Comparison of ENCODE assay signal across 24 mouse cellular contexts in the genomic region with DNA sequence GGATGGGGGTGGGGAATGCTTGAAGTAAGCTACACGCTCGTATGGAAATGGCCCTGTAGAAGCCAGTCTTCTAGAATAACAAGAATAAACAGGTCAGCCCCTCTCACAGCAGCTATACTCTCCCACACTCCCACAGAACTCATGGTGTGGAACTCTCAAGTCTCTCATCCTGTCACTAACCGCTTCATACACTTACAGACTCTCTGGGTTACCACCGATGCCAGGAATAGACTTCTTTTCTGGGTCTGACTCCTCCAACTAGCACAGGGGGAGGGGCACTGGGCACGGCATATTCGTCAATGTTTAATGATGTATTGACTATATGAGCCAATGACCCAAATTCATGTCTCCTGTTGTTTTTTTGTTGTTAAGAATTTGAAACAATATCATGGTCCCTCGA. TPM values are rescaled to one million over a fixed set of nuclear protein-coding genes. Genes with fewer than 3 reads are reported as not detected.
DNase-seq lines count a peak whose midpoint lies in the region; ATAC-seq and TF ChIP-seq lines count a peak whose summit lies in the region.
"Had no signal": no experiment of that assay in that cellular context is flagged by ENCODE, and none has a peak within 500 bp of the region (broad histone marks: within the 10 kb centered on the region; RNA-seq: fewer than 3 reads in every experiment).

No protein-coding gene starts in this region.

- no peak for DNase-seq in frontal cortex, adult 2 months (ENCODE audit: extremely low spot score in 1 of 2, low spot score in 1 of 2)
- no peak for DNase-seq in liver, postnatal 0 days
- no peak for DNase-seq in liver, embryonic 11.5 days (ENCODE audit: low spot score)
- peak; percentile 62 for DNase-seq in CD4-positive helper T cell, adult 2 months (ENCODE audit: low read depth, low spot score)
- peak; percentile 45 for DNase-seq in thymus, postnatal 14 days
- no peak for DNase-seq in hindbrain, embryonic 14.5 days (ENCODE audit: low spot score)
- DNase-seq: adrenal gland, postnatal 25 days; cerebellum, postnatal 36 days; embryo, embryonic 11 days; gastrocnemius, postnatal 14 days; heart, adult 11 months; liver, embryonic 13.5 days; lung, embryonic 14.5 days; right cerebral cortex, postnatal 25 days; spleen, adult 18-20 months had no signal

- peaks cover 19% of the 10 kb centered on the region for H3K4me1 ChIP-seq in liver, postnatal 0 days (ENCODE audit: insufficient read depth)
- peaks cover 6% of the 10 kb centered on the region; the same call in 1 of the 2 replicates for H3K4me1 ChIP-seq in liver, embryonic 11.5 days (replicated peaks; ENCODE audit: control insufficient read depth, insufficient read depth, low read length)
- H3K4me1 ChIP-seq in neural tube, embryonic 15.5 days = peaks cover 64% of the 10 kb centered on the region
- H3K4me1 ChIP-seq in hindbrain, embryonic 14.5 days (replicated peaks; ENCODE audit: control insufficient read depth, insufficient read depth, low read length) = peaks cover 54% of the 10 kb centered on the region

- H3K4me2 ChIP-seq in liver, postnatal 0 days (ENCODE audit: low read depth, low read length) = no peak overlapping the region
- H3K4me2 ChIP-seq in liver, embryonic 11.5 days = no peak overlapping the region
- H3K4me2 ChIP-seq in neural tube, embryonic 15.5 days = no peak overlapping the region
- H3K4me2 ChIP-seq in hindbrain, embryonic 14.5 days (replicated peaks) = no peak overlapping the region
- H3K4me2 ChIP-seq: forebrain, embryonic 13.5 days; heart, embryonic 11.5 days; liver, embryonic 13.5 days; lung, embryonic 14.5 days; midbrain, embryonic 12.5 days; stomach, embryonic 15.5 days had no signal

- 73% methylated on average over 7 of the region's 7 CpGs for WGBS in liver, postnatal 0 days (ENCODE audit: insufficient replicate concordance)
- WGBS in liver, embryonic 11.5 days = 79% methylated on average over 7 of the region's 7 CpGs
- WGBS in neural tube, embryonic 15.5 days = 90% methylated on average over 7 of the region's 7 CpGs
- 90% methylated on average over 7 of the region's 7 CpGs for WGBS in hindbrain, embryonic 14.5 days

- TF ChIP-seq EP300 in liver, postnatal 0 days (IDR thresholded peaks at IDR 0.05; ENCODE audit: low read depth) = no peak

- ATAC-seq in frontal cortex, adult (ENCODE audit: low TSS enrichment) = peak; percentile 21; the same call in 1 of the 2 replicates
- no peak for ATAC-seq in liver, postnatal 0 days
- no peak for ATAC-seq in liver, embryonic 11.5 days (replicated peaks; ENCODE audit: low FRiP score)
- ATAC-seq in neural tube, embryonic 15.5 days (ENCODE audit: low FRiP score) = no peak
- no peak for ATAC-seq in hindbrain, embryonic 14.5 days (ENCODE audit: low FRiP score)
- ATAC-seq: forebrain, embryonic 13.5 days; hindbrain, embryonic 16.5 days; intestine, embryonic 16.5 days had no signal

- 0 out of 2 replicates have a peak overlapping the region, but pooled peaks have one; percentile 50 for H3K27ac ChIP-seq in liver, postnatal 0 days (ENCODE audit: low read depth)
- H3K27ac ChIP-seq in liver, embryonic 11.5 days (ENCODE audit: low read depth, low read length) = no peak overlapping the region
- H3K27ac ChIP-seq in neural tube, embryonic 15.5 days (replicated peaks) = no peak overlapping the region
- no peak overlapping the region for H3K27ac ChIP-seq in hindbrain, embryonic 14.5 days
- H3K27ac ChIP-seq: forebrain, embryonic 13.5 days; kidney, postnatal 0 days; liver, embryonic 13.5 days; midbrain, embryonic 12.5 days; stomach, embryonic 15.5 days had no signal

- H3K36me3 ChIP-seq in liver, postnatal 0 days (replicated peaks; ENCODE audit: insufficient read depth, low read length) = no peaks in the 10 kb centered on the region; the same call in 1 of the 2 replicates
- H3K36me3 ChIP-seq in liver, embryonic 11.5 days (ENCODE audit: control insufficient read depth, insufficient read depth, low read length) = no peaks in the 10 kb centered on the region
- H3K36me3 ChIP-seq in neural tube, embryonic 15.5 days = no peaks in the 10 kb centered on the region
- H3K36me3 ChIP-seq in hindbrain, embryonic 14.5 days (replicated peaks; ENCODE audit: control insufficient read depth, insufficient read depth) = no peaks in the 10 kb centered on the region
- H3K36me3 ChIP-seq: liver, embryonic 13.5 days; midbrain, embryonic 12.5 days; stomach, embryonic 15.5 days had no signal

- no peak overlapping the region for H3K9ac ChIP-seq in liver, postnatal 0 days (replicated peaks)
- no peak overlapping the region for H3K9ac ChIP-seq in liver, embryonic 11.5 days (ENCODE audit: low read depth, low read length)
- H3K9ac ChIP-seq in neural tube, embryonic 15.5 days (replicated peaks) = no peak overlapping the region
- H3K9ac ChIP-seq in hindbrain, embryonic 14.5 days = no peak overlapping the region
- H3K9ac ChIP-seq: forebrain, embryonic 13.5 days; liver, embryonic 13.5 days; lung, embryonic 14.5 days; midbrain, embryonic 12.5 days; stomach, embryonic 15.5 days had no signal

- no peak for TF ChIP-seq CTCF in liver, postnatal 0 days (IDR thresholded peaks at IDR 0.05; ENCODE audit: low read depth)

- 0 out of 2 replicates have a peak, but pooled peaks cover 3% of the 10 kb centered on the region for H3K27me3 ChIP-seq in liver, postnatal 0 days (ENCODE audit: insufficient read depth, low read length)
- 0 out of 2 replicates have a peak, but pooled peaks cover 2% of the 10 kb centered on the region for H3K27me3 ChIP-seq in liver, embryonic 11.5 days (replicated peaks; ENCODE audit: control insufficient read depth, insufficient read depth, low read length)
- no peaks in the 10 kb centered on the region for H3K27me3 ChIP-seq in neural tube, embryonic 15.5 days (replicated peaks)
- no peaks in the 10 kb centered on the region for H3K27me3 ChIP-seq in hindbrain, embryonic 14.5 days (ENCODE audit: control insufficient read depth, insufficient read depth, low read length)
- H3K27me3 ChIP-seq: forebrain, embryonic 13.5 days; midbrain, embryonic 12.5 days; stomach, embryonic 15.5 days had no signal

- no peak overlapping the region for H3K4me3 ChIP-seq in liver, postnatal 0 days (ENCODE audit: low read depth, low read length)
- no peak overlapping the region for H3K4me3 ChIP-seq in liver, embryonic 11.5 days (ENCODE audit: low read depth, low read length)
- H3K4me3 ChIP-seq in neural tube, embryonic 15.5 days (replicated peaks) = no peak overlapping the region
- H3K4me3 ChIP-seq in hindbrain, embryonic 14.5 days (replicated peaks; ENCODE audit: low read length) = no peak overlapping the region
- H3K4me3 ChIP-seq: forebrain, embryonic 13.5 days; liver, embryonic 13.5 days; midbrain, embryonic 12.5 days; stomach, embryonic 15.5 days had no signal

- H3K9me3 ChIP-seq in liver, postnatal 0 days (ENCODE audit: low read length) = no peaks in the 10 kb centered on the region
- no peaks in the 10 kb centered on the region for H3K9me3 ChIP-seq in liver, embryonic 11.5 days (ENCODE audit: control insufficient read depth, low read length)
- H3K9me3 ChIP-seq in neural tube, embryonic 15.5 days (replicated peaks) = no peaks in the 10 kb centered on the region
- H3K9me3 ChIP-seq in hindbrain, embryonic 14.5 days (ENCODE audit: control insufficient read depth, low read length) = no peaks in the 10 kb centered on the region
- H3K9me3 ChIP-seq: forebrain, embryonic 13.5 days; liver, embryonic 13.5 days; midbrain, embryonic 12.5 days; stomach, embryonic 15.5 days had no signal

RNA-seq across cellular contexts. Expression of a gene that starts 5.9 kb away (rescaled TPM):
- polyA plus RNA-seq in frontal cortex, adult 2 months (2012; rRNA removed) = 211 and 223 TPM in 2 replicates
- polyA plus RNA-seq in liver, postnatal 0 days (2015; fragmentation: Nextera tagmentation; extraction: Ambion mirVana) = 4.8 and 6.1 TPM in 2 replicates
- 8.7 and 8.9 TPM in 2 replicates for polyA plus RNA-seq in liver, embryonic 11.5 days (2014; fragmentation: Nextera tagmentation; extraction: Ambion mirVana)
- polyA plus RNA-seq in neural tube, embryonic 15.5 days (2015; fragmentation: Nextera tagmentation; extraction: Ambion mirVana) = 88.0 and 91.1 TPM in 2 replicates
- 117 and 125 TPM in 2 replicates for polyA plus RNA-seq in hindbrain, embryonic 14.5 days (2014; fragmentation: Nextera tagmentation; extraction: Ambion mirVana)

Comparison
In these comparisons a context has a peak if more than half of its experiments do, and no peak if none do; other contexts are left out.
1. DNase-seq: peak in CD4-positive helper T cell, adult 2 months (single experiment) and thymus, postnatal 14 days (single experiment); none in frontal cortex, adult 2 months (0 of 2), liver, postnatal 0 days (single experiment), liver, embryonic 11.5 days (single experiment) and hindbrain, embryonic 14.5 days (single experiment).